Mouse (Mus musculus) testis, adult 2 months (tissue): ENCODE measurements at regions not wholly inside any gene's neighbourhood (a gene's known extent, or its start where the extent isn't known, plus 50 kb on each side); places are given as distances from the start of the nearest gene placed in this dataset.

Source experiments
- H3K27ac ChIP-seq: fragments of 200-500 bp; 2 replicates; pipeline ENCODE4 v1.5.1; 2012; ENCODE audit warnings: low read depth, low read length; ENCODE audit not compliant: control insufficient read depth, insufficient read depth
- H3K27me3 ChIP-seq: fragments of 200-500 bp; 2 replicates; pipeline ENCODE4 v1.6.1; 2012; ENCODE audit warnings: mild to moderate bottlenecking, low read length, moderate library complexity; ENCODE audit not compliant: control insufficient read depth, insufficient read depth
- H3K36me3 ChIP-seq: fragments of 200-500 bp; 2 replicates; pipeline ENCODE4 v1.6.1; 2012; ENCODE audit warnings: mild to moderate bottlenecking, low read length; ENCODE audit not compliant: control insufficient read depth, insufficient read depth
- H3K4me1 ChIP-seq: fragments of 200-500 bp; 2 replicates; pipeline ENCODE4 v1.6.1; 2012; ENCODE audit warnings: low read length; ENCODE audit not compliant: control insufficient read depth, insufficient read depth
- H3K4me3 ChIP-seq: fragments of 200-500 bp; 2 replicates; pipeline ENCODE4 v1.5.1; 2012; ENCODE audit warnings: low read depth, mild to moderate bottlenecking, low read length, moderate library complexity, mixed read lengths; ENCODE audit not compliant: control insufficient read depth
- CTCF ChIP-seq: fragments of 200-500 bp; IDR thresholded peaks from 2 replicates; pipeline ENCODE4 v1.5.1; 2012; ENCODE audit warnings: low read depth, mild to moderate bottlenecking, inconsistent platforms, low read length, moderate library complexity; ENCODE audit not compliant: control insufficient read depth, insufficient read depth, insufficient replicate concordance
- POLR2A ChIP-seq: fragments of 200-500 bp; IDR thresholded peaks from 2 replicates; pipeline ENCODE4 v1.6.1; 2012; ENCODE audit warnings: low read depth, mild to moderate bottlenecking, inconsistent platforms, low read length, moderate library complexity; ENCODE audit not compliant: control insufficient read depth

- H3K27ac ChIP-seq, result no peak overlapping the region
- no peaks in the 10 kb centered on the region; the same call in 1 of the 2 replicates for H3K4me1 ChIP-seq
- no peaks in the 10 kb centered on the region for H3K27me3 ChIP-seq
- no peak for TF ChIP-seq POLR2A
- no peak for TF ChIP-seq CTCF
- no peaks in the 10 kb centered on the region for H3K36me3 ChIP-seq
- H3K4me3 ChIP-seq, result no peak overlapping the region
Measured at GRCm38 (mm10) chr5:45270679-45271078, 179.4 kb downstream of the Qdpr start.

DNA sequence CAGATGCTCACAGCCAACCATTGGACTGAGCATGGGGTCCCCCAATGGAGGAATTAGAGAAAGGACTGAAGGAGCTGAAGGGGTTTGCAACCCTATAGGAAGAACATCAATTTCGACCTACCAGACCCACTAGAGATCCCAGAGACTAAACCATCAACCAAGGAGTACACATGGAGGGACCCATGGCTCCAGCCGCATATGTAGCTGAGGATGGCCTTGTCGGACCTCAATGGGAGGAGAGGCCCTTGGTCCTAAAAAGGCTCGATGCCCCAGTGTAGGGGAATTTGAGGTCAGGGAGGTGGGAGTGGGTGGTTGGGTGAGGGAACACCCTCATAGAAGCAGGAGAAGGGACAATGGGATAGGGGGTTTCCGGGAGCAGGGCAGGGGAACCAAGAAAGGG lies 180.6 kb downstream of the Qdpr start:
- Histone ChIP-seq H3K36me3 (no peaks in the 10 kb centered on the region), H3K27ac (no peak overlapping the region), H3K4me3 (no peak overlapping the region), H3K27me3 (no peaks in the 10 kb centered on the region), H3K4me1 (no peaks in the 10 kb centered on the region; the same call in 1 of the 2 replicates)
- TF ChIP-seq CTCF (no peak), POLR2A (no peak)

DNA sequence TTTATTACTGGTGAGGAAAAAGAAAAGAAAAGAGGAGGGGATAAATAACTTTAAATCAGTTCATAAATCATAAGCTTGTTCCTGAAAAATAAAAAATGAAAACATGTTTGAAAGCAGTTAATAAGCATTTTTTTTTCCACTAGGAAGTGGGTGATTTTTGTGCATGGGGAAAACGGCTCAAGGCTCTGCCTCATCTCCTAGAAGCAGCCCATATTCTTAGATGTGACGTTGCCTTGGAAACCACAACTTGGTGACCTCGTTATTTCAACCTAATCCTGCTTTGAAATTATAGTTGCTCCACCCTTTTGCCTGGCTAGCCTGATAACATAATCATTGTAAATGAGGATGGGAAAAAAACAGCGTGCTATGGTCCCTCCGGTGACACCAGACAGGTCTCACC lies 183.1 kb downstream of the Qdpr start:
- no peaks in the 10 kb centered on the region for H3K27me3 ChIP-seq
- TF ChIP-seq POLR2A (no peak), CTCF (no peak)

GRCm38 (mm10) chr5:45258486-45258885 lies 191.6 kb downstream of the Qdpr start:
- TF ChIP-seq POLR2A, result no peak
- TF ChIP-seq CTCF, result no peak
- Histone ChIP-seq H3K4me3 (no peak overlapping the region), H3K27me3 (no peaks in the 10 kb centered on the region), H3K27ac (no peak overlapping the region), H3K36me3 (no peaks in the 10 kb centered on the region), H3K4me1 (no peaks in the 10 kb centered on the region)

More for the DNA sequence above, 183.1 kb downstream of the Qdpr start:
- Histone ChIP-seq H3K4me1 (no peaks in the 10 kb centered on the region; the same call in 1 of the 2 replicates), H3K27ac (no peak overlapping the region), H3K4me3 (no peak overlapping the region), H3K36me3 (no peaks in the 10 kb centered on the region)

- Histone ChIP-seq H3K36me3 (no peaks in the 10 kb centered on the region), H3K4me3 (no peak overlapping the region), H3K27me3 (no peaks in the 10 kb centered on the region), H3K27ac (no peak overlapping the region), H3K4me1 (no peaks in the 10 kb centered on the region)
- no peak for TF ChIP-seq CTCF
- TF ChIP-seq POLR2A, result no peak
Measured at GRCm38 (mm10) chr5:45256256-45256999, 193.6 kb downstream of the Qdpr start.

GRCm38 (mm10) chr5:45231856-45232255 lies 218.2 kb downstream of the Qdpr start:
- no peaks in the 10 kb centered on the region for H3K27me3 ChIP-seq
- no peak overlapping the region for H3K4me3 ChIP-seq
- TF ChIP-seq CTCF, result no peak
- TF ChIP-seq POLR2A, result no peak
- H3K27ac ChIP-seq, result no peak overlapping the region
- H3K4me1 ChIP-seq, result no peaks in the 10 kb centered on the region
- no peaks in the 10 kb centered on the region for H3K36me3 ChIP-seq

- Histone ChIP-seq H3K36me3 (no peaks in the 10 kb centered on the region), H3K27ac (no peak overlapping the region), H3K4me1 (no peaks in the 10 kb centered on the region), H3K4me3 (no peak overlapping the region), H3K27me3 (no peaks in the 10 kb centered on the region)
- no peak for TF ChIP-seq CTCF
- TF ChIP-seq POLR2A, result no peak
Measured at GRCm38 (mm10) chr5:45230097-45230496, 219.9 kb downstream of the Qdpr start.

DNA sequence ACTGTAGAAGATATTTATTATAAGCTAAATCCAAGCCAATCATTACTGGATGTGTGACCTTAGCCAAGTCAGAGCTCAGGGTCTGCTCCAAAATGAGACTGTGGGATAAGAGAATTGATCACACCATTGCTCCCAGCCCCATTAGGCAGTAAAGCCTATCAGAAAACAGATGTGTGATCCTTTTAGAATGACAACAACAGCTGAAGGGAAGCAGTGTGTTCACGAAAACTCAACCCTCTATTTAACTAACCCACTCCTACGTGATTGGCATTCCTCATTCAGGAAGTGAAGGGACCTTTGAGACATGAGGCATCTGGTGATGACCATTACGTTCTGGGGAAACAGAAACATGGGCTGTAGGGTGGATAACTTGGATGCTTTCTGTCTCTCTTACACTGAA lies 220.6 kb downstream of the Qdpr start:
- Histone ChIP-seq H3K4me3 (no peak overlapping the region), H3K27me3 (no peaks in the 10 kb centered on the region)
- TF ChIP-seq POLR2A (no peak), CTCF (no peak)

More for the DNA sequence above, 220.6 kb downstream of the Qdpr start:
- Histone ChIP-seq H3K4me1 (no peaks in the 10 kb centered on the region), H3K27ac (no peak overlapping the region), H3K36me3 (no peaks in the 10 kb centered on the region)
